Mouse (Mus musculus) frontal cortex, postnatal 25 days (tissue): Measurements from ENCODE around the gene Ceacam10.
A peak's percentile ranks its signal among the peaks of the same experiment; 100 is the strongest.
"Not testable (repeated sequence)": the region's sequence is repeated elsewhere in the genome, so short reads cannot be mapped to it uniquely, and the experiment has no call there.

Experiments used
- DNase-seq, 2 experiments: peaks; one replicate each; pipeline ENCODE4 v3.0.0; 2022; ENCODE audit warnings: low spot score in 2 of 2

The Ceacam10 gene

DNA sequence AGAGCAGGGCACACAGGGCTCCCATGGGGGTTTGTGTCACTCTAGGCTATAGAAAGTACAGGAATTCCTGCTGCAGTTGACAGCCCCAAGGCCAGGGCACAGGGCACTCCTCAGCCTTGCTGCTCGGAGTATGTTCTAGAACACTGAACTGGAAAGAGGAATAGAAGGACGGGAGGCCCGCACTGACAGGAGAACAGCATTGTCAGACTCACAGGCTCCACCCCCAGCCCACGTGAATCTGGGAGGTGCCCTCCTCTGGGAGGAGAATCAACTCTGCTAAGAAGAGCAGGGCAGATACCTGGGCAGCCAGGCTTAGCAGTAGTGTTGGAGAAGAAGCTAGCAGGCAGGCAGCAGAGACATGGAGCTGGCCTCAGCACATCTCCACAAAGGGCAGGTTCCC is at the start of gene Ceacam10:
Ceacam10 (plus strand) TSS at position 289 of the 400 bp plus-strand sequence.
- not testable (repeated sequence) for DNase-seq

DNA sequence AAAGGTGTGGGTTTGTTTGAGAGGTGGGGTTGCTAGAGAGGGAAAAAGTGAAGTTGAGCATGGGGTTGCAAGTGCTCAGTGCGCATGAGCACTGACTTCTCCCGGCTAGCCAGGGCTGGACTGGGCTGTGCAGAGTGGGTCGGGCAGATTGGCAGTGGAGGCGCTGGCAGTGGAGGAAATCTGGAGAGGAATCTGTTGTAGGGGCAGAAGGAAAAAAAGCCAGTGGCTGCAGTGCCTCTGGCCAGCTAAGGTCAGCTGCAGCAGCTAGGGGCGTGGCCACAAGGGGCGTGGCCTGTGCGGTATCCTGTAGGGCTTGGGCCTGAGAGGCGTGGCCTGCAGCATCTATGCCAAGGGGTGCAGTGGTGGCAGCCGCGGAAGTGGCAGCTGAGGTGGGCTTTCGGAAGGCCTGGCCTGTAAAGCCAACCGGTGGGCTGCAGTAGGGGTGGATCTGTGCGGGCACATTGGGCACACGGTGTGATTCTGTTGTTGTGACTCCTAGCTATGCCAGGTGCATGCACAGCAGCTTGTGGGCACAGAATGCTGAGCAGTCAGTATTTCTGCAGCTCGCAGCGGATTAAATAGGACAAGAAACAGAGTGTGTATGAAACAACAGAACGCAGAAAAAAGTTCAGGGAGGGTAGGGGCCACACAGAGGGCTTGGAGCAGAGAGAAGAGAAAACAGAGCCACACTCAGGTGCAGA is 40.9 kb upstream of the Ceacam10 start:
- DNase-seq, result no peak

DNA sequence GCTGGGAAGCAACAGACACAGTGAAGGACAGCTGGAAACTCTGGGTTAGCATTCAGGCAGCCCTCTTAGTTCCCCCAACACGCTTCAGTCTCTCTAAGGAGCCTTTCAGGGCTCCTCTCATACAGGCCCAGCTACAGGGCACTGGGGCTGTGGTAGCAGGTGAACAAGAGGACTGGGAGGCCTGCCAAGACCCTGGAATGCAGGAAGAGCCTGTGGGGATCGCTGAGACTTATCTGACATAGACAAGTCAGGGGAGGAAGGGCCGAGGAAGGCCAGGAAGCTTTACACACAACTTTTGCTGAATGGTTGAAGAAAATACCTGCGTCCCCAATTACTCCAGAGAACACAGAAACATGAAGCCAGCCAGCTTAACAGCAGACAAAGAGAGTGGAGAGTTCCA is 26.3 kb upstream of the Ceacam10 start:
- no peak for DNase-seq

DNA sequence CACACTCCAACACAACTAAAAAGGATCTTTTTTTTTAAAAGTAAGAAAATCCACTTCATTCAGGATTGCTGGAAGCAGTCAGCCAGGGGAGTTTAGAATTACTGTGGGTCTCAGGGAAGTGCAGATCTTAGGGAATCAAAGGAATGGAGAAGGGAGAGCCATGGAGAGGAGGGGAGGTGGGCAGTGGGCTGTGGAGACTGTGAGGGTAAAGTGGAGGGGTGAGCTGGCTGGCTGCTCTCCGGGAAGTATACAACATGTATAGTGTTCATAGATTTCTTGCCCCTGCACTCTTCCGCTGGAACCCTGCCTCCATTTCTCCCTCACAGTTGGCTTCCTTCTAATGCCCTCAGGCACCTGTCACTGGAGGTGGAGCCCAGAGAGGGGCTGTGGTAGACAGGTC is 25.4 kb upstream of the Ceacam10 start:
- no peak for DNase-seq

DNA sequence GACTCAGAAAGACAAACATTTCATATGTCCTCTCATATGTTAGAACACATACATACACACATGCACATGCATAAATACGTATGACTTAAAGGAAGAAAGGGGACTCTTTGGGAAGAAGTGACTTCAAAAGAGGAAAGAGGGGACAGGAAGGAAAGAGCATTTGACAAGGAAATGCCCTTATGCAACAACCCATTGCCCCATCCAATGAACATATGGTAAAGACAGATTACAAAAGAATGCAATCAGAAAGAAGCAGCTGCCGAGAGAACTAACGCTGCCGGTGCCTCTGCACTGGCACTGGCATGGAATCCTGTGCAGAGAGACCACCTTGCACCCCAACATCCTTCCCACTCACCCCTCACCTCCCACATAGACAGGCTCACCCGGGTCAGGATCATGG is 23.5 kb upstream of the Ceacam10 start:
- DNase-seq, result no peak

DNA sequence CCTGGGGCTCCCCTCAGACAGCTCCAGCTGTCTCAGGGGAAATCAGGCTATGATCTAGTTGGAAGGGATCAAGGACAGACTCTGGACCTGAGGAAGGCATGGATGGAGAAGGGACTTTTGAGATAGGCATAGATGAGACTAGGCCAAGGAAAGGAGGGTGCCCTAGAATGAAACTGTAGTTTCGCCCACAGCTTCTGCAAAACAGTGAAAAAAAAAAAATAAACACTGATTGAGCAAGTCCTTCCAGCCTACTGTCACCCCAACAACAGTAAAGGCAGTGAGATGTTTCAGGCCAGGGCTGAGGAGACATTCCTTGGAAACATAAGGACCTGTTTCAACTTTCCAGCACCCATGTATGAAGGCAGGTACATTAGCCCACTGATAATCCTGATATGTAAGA is 18.5 kb upstream of the Ceacam10 start:
- DNase-seq, result no peak

DNA sequence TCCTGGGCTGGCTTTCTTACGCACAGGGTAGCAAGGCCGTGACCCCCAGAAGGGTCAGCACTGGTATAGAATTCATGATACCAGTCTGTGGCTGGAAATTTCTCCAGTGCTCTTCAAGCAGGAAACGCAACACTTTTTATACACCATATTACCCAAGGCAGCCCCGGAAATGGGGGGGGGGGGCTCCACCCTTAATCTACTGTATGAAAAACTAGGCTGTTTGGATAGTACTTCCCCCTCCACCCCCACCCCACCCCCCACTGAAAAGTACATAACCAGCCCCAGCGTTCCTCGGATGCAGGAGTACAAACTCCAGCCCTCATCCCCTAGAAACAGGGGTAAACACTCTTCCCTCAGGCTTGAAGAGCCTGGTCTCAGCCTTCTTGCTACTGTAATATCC is 16.8 kb upstream of the Ceacam10 start, which contains the start of gene Cd177:
Cd177 (minus strand) TSS at position 101 of the 400 bp plus-strand sequence.
- no peak for DNase-seq

DNA sequence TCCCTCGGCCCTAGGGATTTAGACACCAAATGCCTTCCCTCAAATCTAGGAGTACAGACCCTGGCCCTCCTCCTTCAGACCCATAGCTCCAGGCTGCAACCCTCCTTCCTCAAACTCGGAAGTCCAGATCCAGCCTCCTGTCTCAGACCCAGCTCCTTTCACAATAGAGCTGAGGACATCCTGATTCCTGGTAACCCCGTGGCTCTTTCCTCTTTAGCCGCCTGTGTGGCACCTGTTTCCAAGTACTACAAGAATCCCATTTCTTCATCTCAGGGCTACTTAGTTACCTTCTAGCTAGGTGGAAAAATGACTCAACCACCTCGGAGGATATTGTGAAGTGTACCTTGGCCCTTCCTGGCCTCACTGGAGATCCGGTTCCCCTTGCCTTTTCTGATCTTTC is 15.8 kb upstream of the Ceacam10 start:
- DNase-seq, result no peak

DNA sequence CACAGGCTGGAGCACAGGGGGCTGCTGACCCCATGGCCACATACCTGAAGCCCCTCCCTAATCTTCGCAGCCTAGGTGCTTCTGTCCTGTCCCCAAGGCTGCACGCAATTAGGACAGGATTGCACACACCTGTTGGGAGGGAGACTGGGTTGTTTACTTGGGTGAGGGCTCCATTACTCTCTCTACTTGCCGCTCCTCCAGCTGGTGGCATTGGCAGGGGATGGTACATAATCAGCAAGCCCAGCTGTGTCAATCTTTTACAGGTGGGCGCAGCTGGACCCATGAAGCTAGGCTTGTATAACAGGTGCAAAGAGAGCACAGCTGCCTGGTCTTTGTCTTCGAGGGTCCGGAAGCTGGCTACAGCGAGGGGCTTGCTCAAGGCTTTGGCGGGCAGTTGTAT is 14.4 kb upstream of the Ceacam10 start:
- no peak for DNase-seq

DNA sequence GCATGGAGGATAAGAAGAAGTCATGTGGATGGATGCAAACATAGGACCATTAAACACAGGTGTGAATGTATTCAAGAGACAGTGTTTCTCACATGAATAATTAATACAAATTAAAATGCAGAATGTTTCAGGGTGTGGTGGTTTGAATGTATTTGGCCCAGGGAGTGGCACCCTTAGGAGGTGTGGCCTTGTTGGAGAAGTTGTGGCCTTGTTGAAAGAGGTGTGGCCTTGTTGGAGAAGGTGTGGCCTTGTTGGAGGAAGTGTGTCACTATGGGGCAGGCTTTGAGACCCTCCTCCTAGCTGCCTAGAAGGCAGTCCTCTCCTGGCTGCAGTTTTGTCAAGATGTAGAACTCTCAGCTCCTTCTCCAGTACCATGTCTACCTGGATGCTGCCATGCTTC is 5.6 kb upstream of the Ceacam10 start:
- DNase-seq, result no peak

DNA sequence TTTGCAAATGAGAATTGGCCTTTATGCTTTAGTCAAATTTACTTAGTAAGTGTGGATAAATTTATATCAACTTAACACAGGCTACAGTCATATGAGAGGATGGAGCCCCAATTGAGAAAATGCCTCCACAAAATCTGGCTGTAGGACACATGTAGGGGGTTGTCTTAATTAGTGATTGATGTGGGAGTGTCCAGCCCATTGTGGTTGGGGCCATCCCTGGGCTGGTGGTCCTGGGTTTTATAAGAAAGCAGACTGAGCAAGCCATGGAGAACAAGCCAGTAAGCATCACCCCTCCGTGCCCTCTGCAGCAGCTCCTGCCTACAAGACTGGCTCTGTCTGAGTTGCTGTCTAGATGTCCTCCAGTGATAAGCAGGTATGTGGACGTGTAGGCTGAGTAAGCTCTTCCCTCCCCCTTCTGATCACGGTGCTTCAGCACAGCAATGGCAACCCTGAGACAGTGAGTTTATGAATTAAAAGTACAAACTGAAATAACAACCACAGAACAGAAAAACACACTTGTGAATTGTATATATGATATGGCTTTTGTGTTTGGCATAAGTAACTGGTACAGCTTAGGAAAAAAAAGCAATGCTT is 3.0 kb upstream of the Ceacam10 start:
- DNase-seq, result no peak

DNA sequence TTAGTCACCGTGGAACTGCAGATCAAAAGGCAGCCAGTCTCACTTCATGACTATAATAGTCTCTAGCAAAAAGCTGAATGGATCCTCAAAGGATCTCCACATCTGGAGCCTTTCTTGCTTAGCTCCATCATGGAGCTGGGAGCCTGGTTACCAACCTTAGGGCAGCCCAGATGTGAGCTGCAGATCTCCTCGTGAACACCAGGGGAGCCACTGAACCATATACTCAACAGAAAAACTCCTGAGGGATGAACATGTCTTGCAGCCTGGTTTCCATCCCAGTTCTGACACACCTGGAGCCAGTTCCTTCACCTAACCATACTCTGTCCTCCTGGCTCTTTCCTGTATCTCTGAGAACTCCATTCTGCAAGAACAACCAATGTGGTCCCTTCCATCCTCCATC is 861 bp upstream of the Ceacam10 start:
- DNase-seq, result no peak

DNA sequence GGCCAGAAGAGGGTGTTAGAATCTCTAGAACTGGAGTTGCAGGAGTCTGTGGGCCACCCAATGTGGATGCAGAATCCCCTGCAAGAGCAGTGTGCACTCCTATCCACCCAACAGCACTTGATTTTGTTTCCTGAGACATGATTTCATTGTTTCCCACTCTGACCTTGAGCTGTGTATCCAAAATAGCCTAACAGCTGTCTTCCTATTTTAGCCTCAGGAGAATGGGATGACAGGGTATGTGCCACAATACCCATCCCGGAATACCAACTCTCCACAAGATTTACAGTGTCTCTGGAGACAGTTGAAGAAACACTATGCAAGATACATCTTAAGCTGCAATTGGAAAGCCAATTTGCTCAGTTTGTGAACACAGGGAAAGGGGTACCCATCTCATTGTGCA is 20.9 kb downstream of the Ceacam10 start:
- DNase-seq, result no peak

DNA sequence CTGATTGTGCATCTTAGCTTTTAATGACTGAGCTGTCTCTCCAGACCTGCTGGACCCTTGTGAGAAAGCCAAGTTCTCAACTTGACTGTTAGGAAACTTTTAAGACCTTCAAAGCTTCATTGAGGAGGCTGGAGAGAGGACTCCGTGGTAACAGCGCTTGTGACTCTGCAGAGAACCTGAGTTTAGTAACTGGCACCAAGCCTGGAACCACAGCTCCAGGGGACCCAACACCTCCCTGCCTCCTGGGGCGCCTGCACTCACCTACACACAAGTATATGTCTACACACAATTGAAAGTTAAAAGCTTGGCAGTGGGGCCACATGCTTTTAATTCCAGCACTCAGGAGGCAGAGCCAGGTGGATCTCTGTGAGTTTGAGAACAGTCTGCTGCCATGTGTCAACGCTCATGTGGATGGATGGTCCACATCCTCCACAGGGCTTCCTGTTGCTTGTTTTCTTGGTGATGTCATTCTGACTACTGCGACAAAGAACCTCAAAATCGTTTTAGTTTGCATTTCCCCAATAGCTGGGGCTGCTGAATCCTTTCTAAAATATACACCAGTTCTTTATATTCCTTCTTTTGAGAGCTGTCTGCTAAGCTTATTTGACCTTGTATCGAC is 25.3 kb downstream of the Ceacam10 start:
- no peak for DNase-seq

DNA sequence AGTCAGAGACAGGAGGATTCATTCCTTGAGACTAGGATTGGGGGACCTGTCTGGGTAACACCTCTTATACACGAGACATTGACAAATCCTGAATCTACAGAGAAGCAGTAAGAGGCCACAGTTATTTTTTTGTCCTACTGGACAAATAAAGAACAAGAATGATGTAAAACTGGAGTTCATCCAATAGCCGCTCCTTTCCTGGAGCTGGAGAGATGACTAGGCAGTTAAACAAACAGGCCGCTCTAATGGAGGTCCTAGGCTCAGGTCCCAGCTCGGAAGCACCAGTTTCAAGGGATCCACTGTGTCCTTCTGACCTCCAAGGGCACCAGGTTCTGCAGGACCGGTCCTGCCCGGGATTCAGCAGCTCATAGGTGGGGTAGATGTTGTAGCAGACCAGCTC is 27.8 kb downstream of the Ceacam10 start:
- no peak for DNase-seq

DNA sequence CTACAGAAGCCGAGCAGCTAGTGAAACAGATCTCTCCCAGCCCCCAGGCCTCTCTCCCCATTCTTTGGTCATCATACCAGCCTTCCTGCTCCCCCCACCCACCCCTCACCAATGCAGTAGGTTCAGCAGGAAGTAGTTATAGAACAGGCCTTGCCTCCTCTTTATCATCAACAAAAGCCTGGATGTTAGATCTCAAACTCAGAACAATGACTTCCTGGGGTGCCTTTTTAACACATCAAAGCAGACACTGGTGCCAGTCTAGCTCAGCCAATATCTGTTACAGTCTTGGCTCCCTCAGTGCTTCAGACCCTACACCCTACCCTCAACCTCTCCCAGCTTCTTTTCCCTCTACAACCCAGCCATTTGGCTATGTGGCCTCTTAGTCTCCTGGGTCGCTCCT is 32.0 kb downstream of the Ceacam10 start:
- no peak for DNase-seq

DNA sequence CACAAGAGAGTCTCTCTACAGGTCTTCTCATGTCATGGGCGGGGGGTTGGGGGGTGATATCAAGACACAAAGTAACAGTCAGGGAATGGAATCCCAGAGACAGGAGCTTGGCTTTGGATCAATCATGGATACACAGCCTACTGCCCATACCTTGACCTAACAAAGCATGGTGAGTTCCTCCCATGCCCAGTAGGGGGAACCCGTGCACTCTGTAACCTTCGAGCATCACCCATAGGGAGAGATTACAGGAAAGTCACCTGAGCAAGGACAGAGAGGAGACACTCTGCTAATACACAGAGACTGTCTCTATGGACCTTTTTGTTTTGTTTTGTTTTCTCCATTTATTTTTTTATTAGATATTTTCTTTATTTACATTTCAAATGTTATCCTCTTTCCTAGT is 40.5 kb downstream of the Ceacam10 start:
- DNase-seq, result peak; percentile 55 to 68

DNA sequence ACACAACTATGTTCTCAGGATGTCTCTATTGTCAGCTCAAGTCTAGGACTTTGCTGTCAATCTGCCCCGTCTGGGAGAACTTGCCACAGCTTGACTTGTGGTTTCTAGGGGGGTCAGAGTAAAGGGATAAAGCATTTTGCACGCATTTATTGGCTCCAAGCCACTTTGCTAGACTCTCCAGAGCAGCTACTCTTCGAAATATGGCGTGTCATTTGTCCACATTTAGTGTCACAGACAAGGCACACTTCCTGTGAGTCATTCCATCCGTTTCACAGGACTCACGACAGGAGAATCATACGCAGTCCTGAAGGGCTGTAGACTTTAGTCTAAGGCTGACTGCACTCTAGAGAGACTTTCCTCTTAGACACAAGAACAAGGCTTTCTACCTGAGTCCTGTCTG is 47.4 kb downstream of the Ceacam10 start:
- DNase-seq, result no peak

DNA sequence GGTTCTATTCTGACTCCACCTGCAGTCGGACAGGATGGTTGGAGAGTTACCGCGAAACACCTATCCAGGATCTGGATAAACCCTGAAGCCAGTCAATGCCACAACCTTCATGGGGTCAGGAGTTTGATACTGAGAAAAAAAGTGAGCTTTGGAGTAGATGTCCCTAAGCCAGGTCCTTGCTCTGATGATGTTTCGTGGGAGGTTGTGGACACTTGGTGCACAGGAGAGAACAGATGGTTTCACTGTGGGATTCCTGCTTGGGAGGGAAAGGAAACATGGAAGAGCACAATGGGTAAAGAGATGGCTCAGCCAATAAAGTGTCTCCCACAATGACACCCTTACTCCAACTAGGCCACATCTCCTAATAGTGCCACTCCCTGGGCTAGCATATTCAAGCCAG is 50.2 kb downstream of the Ceacam10 start:
- no peak for DNase-seq
